Mouse (Mus musculus) ES-E14 (cell line): ENCODE measurements around the gene Alox5ap. TPM values are rescaled to one million over a fixed set of nuclear protein-coding genes. Genes with fewer than 3 reads are reported as not detected.

Experiments used
- DNase-seq: peaks from one replicate; pipeline ENCODE4 v3.0.0-alpha.2; 2013; ENCODE audit warnings: low read depth, low spot score
- H3K27ac ChIP-seq: 2 replicates; pipeline ENCODE4 v1.5.1; 2012; ENCODE audit warnings: low read depth, mild to moderate bottlenecking, low read length, moderate library complexity, mixed read lengths; ENCODE audit not compliant: poor library complexity, insufficient read depth, severe bottlenecking
- H3K36me3 ChIP-seq: 2 replicates; pipeline ENCODE4 v1.6.1; 2012; ENCODE audit warnings: mild to moderate bottlenecking, low read length, moderate library complexity, mixed read lengths; ENCODE audit not compliant: control insufficient read depth, poor library complexity, insufficient read depth, severe bottlenecking
- H3K4me1 ChIP-seq, 2 experiments: fragments of 150-350 bp in 1 of 2; sonication (generic) in 1 of 2; 2 replicates each; pipeline ENCODE4 v1.6.1; 2012; ENCODE audit warnings: low read length in 2 of 2, mild to moderate bottlenecking in 1 of 2, mixed read lengths in 1 of 2; ENCODE audit not compliant: control insufficient read depth in 2 of 2, insufficient read depth in 2 of 2, poor library complexity in 1 of 2
- H3K4me3 ChIP-seq, 2 experiments: fragments of 150-350 bp in 1 of 2; sonication (generic) in 1 of 2; 2 replicates each; pipeline ENCODE4 v1.5.1; 2012; ENCODE audit warnings: low read length in 2 of 2, low read depth in 1 of 2, mild to moderate bottlenecking in 1 of 2, mixed read lengths in 1 of 2; ENCODE audit not compliant: insufficient read depth in 1 of 2, poor library complexity in 1 of 2, severe bottlenecking in 1 of 2
- H3K9ac ChIP-seq: 2 replicates; pipeline ENCODE4 v1.6.1; 2012; ENCODE audit warnings: low read depth, mild to moderate bottlenecking, low read length, mixed read lengths; ENCODE audit not compliant: poor library complexity, insufficient read depth, severe bottlenecking
- H3K9me3 ChIP-seq: fragments of 150-350 bp; sonication (generic); 2 replicates; pipeline ENCODE4 v1.6.1; 2012; ENCODE audit warnings: low read depth, mild to moderate bottlenecking, low read length; ENCODE audit not compliant: control insufficient read depth, insufficient read depth
- CHD2 ChIP-seq: IDR thresholded peaks from 2 replicates; pipeline ENCODE4 v1.6.1; 2014; ENCODE audit warnings: mild to moderate bottlenecking, low read depth, low read length, inconsistent platforms
- HCFC1 ChIP-seq: IDR thresholded peaks from 2 replicates; pipeline ENCODE4 v1.6.1; 2012; ENCODE audit warnings: low read length, inconsistent platforms, borderline replicate concordance; ENCODE audit not compliant: insufficient read depth
- MAFK ChIP-seq: IDR thresholded peaks from 2 replicates; pipeline ENCODE4 v1.6.1; 2014; ENCODE audit warnings: mild to moderate bottlenecking, low read depth, low read length, inconsistent platforms; ENCODE audit not compliant: insufficient read depth
- ZC3H11A ChIP-seq: IDR thresholded peaks from 2 replicates; pipeline ENCODE4 v1.6.1; 2012; ENCODE audit warnings: low read depth, mild to moderate bottlenecking, inconsistent platforms, low read length, borderline replicate concordance
- ZNF384 ChIP-seq: IDR thresholded peaks from 2 replicates; pipeline ENCODE4 v1.6.1; 2012; ENCODE audit warnings: low read depth, low read length, inconsistent platforms
- in situ Hi-C, 2 experiments: fragments of 600-800 bp; cut with MboI; formaldehyde crosslinking; loops; one replicate each; pipeline ENCODE4 v1.15.1; 2025; ENCODE audit warnings: low sequenced_read_pairs in 2 of 2, inconsistent platforms in 1 of 2; ENCODE audit not compliant: unreplicated experiment in 2 of 2
- total RNA-seq: library from RNA; depleted of rRNA; stranded (reverse); fragments of 300-350 nt; gene quantifications from 2 replicates; pipeline ENCODE4 v1.2.3, GENCODE M21; 2012

The Alox5ap gene
- total RNA-seq, 1 experiment = 20.7 TPM

GRCm38 (mm10) chr5:149221355-149221754 is 43.2 kb upstream of the Alox5ap start:
- in situ Hi-C loops = no loop called here
- H3K4me1 ChIP-seq = no peaks in the 10 kb centered on the region
- H3K9me3 ChIP-seq = peaks cover 17% of the 10 kb centered on the region
- TF ChIP-seq ZNF384 (no peak), MAFK (no peak), HCFC1 (no peak), ZC3H11A (no peak), CHD2 (no peak)
- no peak overlapping the region for H3K9ac ChIP-seq
- H3K36me3 ChIP-seq = peaks cover 6% of the 10 kb centered on the region; the same call in 1 of the 2 replicates
- no peak for DNase-seq
- no peak overlapping the region for H3K4me3 ChIP-seq
- H3K27ac ChIP-seq = no peak overlapping the region

- Histone ChIP-seq H3K4me1 (peaks cover 0 to 2% of the 10 kb centered on the region in 2 experiments; a peak in 1 of 4 replicates), H3K9me3 (peaks cover 7% of the 10 kb centered on the region; the same call in 1 of the 2 replicates), H3K9ac (no peak overlapping the region), H3K4me3 (no peak overlapping the region), H3K27ac (no peak overlapping the region), H3K36me3 (peaks cover 2% of the 10 kb centered on the region; the same call in 1 of the 2 replicates)
- no peak for DNase-seq
- in situ Hi-C loops = no loop called here
- TF ChIP-seq ZNF384 (no peak), CHD2 (no peak), HCFC1 (no peak), MAFK (no peak), ZC3H11A (no peak)
Observed at GRCm38 (mm10) chr5:149224666-149225065, 39.9 kb upstream of the Alox5ap start.

- no peaks in the 10 kb centered on the region for H3K9me3 ChIP-seq
- H3K36me3 ChIP-seq = peaks cover under 1% of the 10 kb centered on the region; the same call in 1 of the 2 replicates
- H3K9ac ChIP-seq = peak overlapping the region; percentile 71
- peak overlapping the region; percentile 83 for H3K27ac ChIP-seq
- DNase-seq = peak; percentile 97
- TF ChIP-seq ZNF384 = peak; percentile 36; the same call in 1 of the 2 replicates
- TF ChIP-seq ZC3H11A = no peak
- peak; percentile 59; the same call in 1 of the 2 replicates for TF ChIP-seq HCFC1
- TF ChIP-seq CHD2 = 0 out of 2 replicates have a peak, but pooled peaks have one; percentile 48
- peak; percentile 95 for TF ChIP-seq MAFK
- in situ Hi-C loops = no loop called here
- peak overlapping the region; percentile 70 to 77 for H3K4me3 ChIP-seq
- peaks cover 0 to 4% of the 10 kb centered on the region in 2 experiments; a peak in 1 of 4 replicates for H3K4me1 ChIP-seq
Observed at GRCm38 (mm10) chr5:149228700-149229618, 35.6 kb upstream of the Alox5ap start.

GRCm38 (mm10) chr5:149229619-149230339 is 34.8 kb upstream of the Alox5ap start:
- H3K9ac ChIP-seq = peak overlapping the region; percentile 71
- H3K4me1 ChIP-seq = peaks cover 0 to 4% of the 10 kb centered on the region in 2 experiments; a peak in 1 of 4 replicates
- H3K27ac ChIP-seq = peak overlapping the region; percentile 83
- H3K9me3 ChIP-seq = no peaks in the 10 kb centered on the region
- in situ Hi-C loops = no loop called here
- DNase-seq = no peak
- TF ChIP-seq HCFC1 (no peak), MAFK (no peak), ZNF384 (no peak)
- no peaks in the 10 kb centered on the region for H3K36me3 ChIP-seq
- H3K4me3 ChIP-seq = peak overlapping the region; percentile 70 to 77
